Mouse (Mus musculus) monocyte, adult 5-6 weeks (primary cell): ENCODE results near the gene Ffar2. TPM values are rescaled to one million over a fixed set of nuclear protein-coding genes. Genes with fewer than 3 reads are reported as not detected.

Experiments
- ATAC-seq: fragments of 153-309, 156-312 bp; replicated peaks from 2 replicates; pipeline ENCODE4 v1.8.0; 2017; ENCODE audit warnings: mild to moderate bottlenecking; ENCODE audit not compliant: low TSS enrichment, insufficient number of reproducible peaks, severe bottlenecking, poor library complexity, low FRiP score
- total RNA-seq: library from RNA; stranded (forward); fragments of 200-1000, 200-491, 200-594 nt; gene quantifications from 3 replicates; pipeline ENCODE4 v1.2.3, GENCODE M21; 2017

Gene Ffar2
- total RNA-seq, 1 experiment from 2014 or later = 1.2 TPM

GRCm38 (mm10) chr7:30785154-30785553 lies 38.4 kb downstream of the Ffar2 start:
- no peak for ATAC-seq

DNA sequence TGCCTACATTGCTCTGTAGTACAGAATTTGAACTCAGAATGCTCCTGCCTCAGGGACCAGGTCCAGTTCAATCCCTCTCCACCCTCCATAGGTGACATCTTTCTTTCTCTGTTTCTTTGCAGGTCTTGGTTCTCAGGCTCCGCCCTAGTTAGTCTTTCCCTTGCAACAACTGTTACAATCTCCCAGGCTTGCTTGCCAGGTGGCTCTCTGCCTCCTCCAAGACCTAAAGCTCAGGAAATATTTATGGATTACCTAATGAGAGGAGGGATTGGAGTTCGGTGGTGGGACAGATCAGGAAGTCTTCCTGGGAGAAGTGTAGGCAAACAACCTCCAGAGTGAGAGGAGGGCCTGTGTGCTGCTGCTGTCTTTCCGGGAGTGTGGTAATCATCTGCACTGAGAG lies 40.9 kb downstream of the Ffar2 start:
- no peak for ATAC-seq

DNA sequence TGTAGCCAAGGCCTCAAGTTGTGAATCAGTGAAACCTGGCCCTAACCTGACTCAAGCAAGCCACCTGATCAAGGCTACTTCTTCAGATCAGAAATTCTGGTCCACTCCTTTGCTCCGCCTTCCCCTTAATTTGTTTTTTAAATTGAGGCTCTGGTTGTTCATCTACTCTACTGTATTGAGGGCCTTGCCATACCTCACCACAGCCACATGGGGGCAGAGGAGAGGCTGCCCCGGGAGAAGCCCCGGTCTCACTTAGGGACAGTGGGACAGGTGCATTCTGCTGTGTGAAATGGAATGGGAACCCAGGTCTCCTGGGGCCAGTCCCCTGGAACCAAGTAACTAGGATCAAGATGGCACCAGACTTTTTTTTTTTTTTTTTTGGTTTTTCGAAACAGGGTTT lies 41.8 kb downstream of the Ffar2 start:
- no peak for ATAC-seq

GRCm38 (mm10) chr7:30777911-30778310 lies 45.7 kb downstream of the Ffar2 start:
- ATAC-seq = no peak

DNA sequence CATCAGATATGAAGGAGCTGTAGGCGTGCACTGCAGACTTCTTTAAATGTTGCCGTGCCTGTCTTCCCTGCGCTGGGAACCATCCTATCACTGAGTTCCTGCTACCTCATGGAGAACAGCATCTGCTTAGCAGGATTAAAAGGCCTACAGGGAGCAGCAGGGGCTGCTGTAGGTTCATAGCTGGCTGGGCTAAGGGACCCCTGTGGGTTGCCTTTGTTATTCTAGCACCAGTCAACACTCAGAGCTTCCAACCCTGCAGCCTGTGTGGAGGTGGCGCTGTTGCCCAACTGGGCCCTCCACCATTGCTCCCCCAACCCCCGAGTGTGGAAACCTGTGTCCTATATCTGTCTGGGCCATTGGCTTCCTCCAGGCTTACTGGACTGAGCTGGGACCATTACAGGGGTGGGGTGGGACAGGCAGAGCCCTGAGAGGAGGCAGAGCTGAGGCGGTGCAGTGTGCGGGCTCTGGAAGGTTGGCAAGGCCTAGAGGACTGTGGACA lies 46.4 kb downstream of the Ffar2 start:
- ATAC-seq = no peak

DNA sequence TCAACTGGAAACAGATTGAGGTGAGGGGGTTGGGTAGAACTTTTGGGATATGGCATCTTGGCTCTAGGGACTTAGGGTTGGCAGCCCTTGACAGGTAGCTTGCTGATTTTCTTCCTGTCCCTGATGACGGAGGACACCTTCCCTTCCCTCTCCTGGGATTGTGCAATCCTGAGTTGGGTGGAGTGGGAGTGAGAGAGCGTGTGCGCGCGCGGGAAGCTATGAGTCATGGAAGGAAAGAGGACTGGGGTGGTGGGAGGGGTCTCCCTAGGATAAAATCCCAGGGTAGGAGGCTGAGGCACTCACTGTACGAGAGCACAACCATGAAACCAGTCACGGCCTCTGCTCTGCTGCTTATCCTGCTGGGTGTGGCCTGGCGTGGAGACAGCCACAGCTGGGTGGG lies 47.5 kb downstream of the Ffar2 start:
- no peak for ATAC-seq

GRCm38 (mm10) chr7:30769236-30769635 lies 54.3 kb downstream of the Ffar2 start:
- ATAC-seq = no peak

Other genes with a start within 250 kb of the Ffar2 start
- gene Kmt2b, start 235.0 kb downstream of the Ffar2 start, total RNA-seq = 15.4 to 44.0 TPM (median 23.8 TPM) in 3 replicates
- 8.4 to 30.5 TPM (median 20.6 TPM) in 3 replicates for gene Zbtb32, start 224.9 kb downstream of the Ffar2 start, total RNA-seq
- 1.1 TPM in 1 of 3 replicates, not detected in the others for gene Upk1a, start 210.9 kb downstream of the Ffar2 start, total RNA-seq
- gene Cox6b1, start 197.6 kb downstream of the Ffar2 start, total RNA-seq = 424 to 540 TPM (median 506 TPM) in 3 replicates
- gene Etv2, start 187.9 kb downstream of the Ffar2 start, total RNA-seq = not detected in 3 replicates
- 63.9 to 74.7 TPM (median 64.6 TPM) in 3 replicates for gene Rbm42, start 173.5 kb downstream of the Ffar2 start, total RNA-seq
- gene Haus5, start 158.8 kb downstream of the Ffar2 start, total RNA-seq = 5.6 to 20.3 TPM (median 11.0 TPM) in 3 replicates
- not detected in 3 replicates for gene Pmis2, start 152.2 kb downstream of the Ffar2 start, total RNA-seq
- gene 2200002J24Rik, start 124.8 kb downstream of the Ffar2 start, total RNA-seq = not detected in 3 replicates
- 0.75 TPM in 1 of 3 replicates, not detected in the others for gene Atp4a, start 111.6 kb downstream of the Ffar2 start, total RNA-seq
- gene Tmem147, start 94.2 kb downstream of the Ffar2 start, total RNA-seq = 14.0 to 17.1 TPM (median 17.0 TPM) in 3 replicates
- 0.85 to 1.9 TPM in 2 of 3 replicates, not detected in the other for gene Gapdhs, start 80.1 kb downstream of the Ffar2 start, total RNA-seq
- gene Sbsn, start 72.3 kb downstream of the Ffar2 start, total RNA-seq = 2.3 TPM in 1 of 3 replicates, not detected in the others
- not detected in 3 replicates for gene Dmkn, start 60.0 kb downstream of the Ffar2 start, total RNA-seq
- not detected in 3 replicates for gene Krtdap, start 35.9 kb downstream of the Ffar2 start, total RNA-seq
- gene Ffar3, start 32.4 kb upstream of the Ffar2 start, total RNA-seq = not detected in 3 replicates
- gene Ffar1, start 37.8 kb upstream of the Ffar2 start, total RNA-seq = 0.10 to 1.5 TPM (median 0.32 TPM) in 3 replicates
- gene Cd22, start 56.6 kb upstream of the Ffar2 start, total RNA-seq = 45.5 to 101 TPM (median 62.1 TPM) in 3 replicates
- 2.5 to 6.9 TPM (median 3.5 TPM) in 3 replicates for gene Mag, start 91.1 kb upstream of the Ffar2 start, total RNA-seq
- gene Hamp2, start 100.9 kb upstream of the Ffar2 start, total RNA-seq = not detected in 3 replicates
- not detected in 3 replicates for gene Hamp, start 120.3 kb upstream of the Ffar2 start, total RNA-seq
- gene Usf2, start 133.0 kb upstream of the Ffar2 start, total RNA-seq = 126 to 170 TPM (median 139 TPM) in 3 replicates
- gene Lsr, start 149.7 kb upstream of the Ffar2 start, total RNA-seq = 2.2 to 5.1 TPM (median 2.9 TPM) in 3 replicates
- 1.3 TPM in 1 of 3 replicates, not detected in the others for gene Fam187b, start 150.0 kb upstream of the Ffar2 start, total RNA-seq
- 930 to 1,250 TPM (median 1,146 TPM) in 3 replicates for gene Fxyd5, start 218.7 kb upstream of the Ffar2 start, total RNA-seq
- gene Fxyd7, start 227.7 kb upstream of the Ffar2 start, total RNA-seq = not detected in 3 replicates
- gene Fxyd1, start 233.4 kb upstream of the Ffar2 start, total RNA-seq = not detected in 3 replicates
- 0.21 to 0.49 TPM (median 0.38 TPM) in 3 replicates for gene Lgi4, start 235.6 kb upstream of the Ffar2 start, total RNA-seq